Mouse (Mus musculus): ENCODE measurements around the gene Crip1.

The Crip1 gene

DNA sequence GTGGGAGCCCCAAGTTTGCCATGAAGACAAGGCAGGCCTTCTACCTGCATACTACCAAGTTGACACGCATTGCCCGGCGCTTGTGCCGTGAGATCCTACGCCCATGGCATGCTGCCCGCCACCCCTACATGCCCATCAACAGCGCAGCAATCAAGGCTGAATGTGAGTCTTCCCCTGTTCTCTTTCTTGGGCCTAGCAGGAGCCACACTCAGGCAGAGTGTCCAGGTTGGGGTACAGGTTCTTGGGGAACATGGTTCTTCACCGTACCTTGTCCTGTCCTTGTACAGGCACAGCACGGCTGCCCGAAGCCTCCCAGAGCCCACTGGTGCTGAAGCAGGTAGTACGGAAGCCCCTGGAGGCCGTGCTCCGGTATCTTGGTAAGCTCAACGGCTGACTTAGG, 14.5 kb upstream of the Crip1 start:
- DNase-seq: no peak

DNA sequence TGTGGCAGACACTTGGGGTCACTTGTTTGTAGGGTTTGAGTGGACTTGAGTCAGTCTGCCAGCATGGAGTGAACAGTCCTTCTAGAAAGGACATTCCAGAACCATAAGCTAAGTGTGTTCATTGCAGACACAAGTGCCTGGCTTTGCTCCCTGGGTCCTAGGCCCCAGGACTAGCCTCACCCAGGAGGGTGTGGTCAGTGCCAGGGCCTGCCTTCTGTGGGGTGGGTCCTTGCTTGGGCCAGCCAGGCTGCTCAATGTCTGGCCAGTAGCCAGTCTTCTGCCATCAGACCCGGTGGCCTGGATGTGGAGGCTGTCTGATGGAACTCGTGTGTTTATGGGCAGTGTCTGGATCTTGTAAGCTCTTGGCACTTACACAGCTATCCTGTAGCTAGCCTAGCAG, 13.5 kb upstream of the Crip1 start:
- DNase-seq: peak; percentile 92

DNA sequence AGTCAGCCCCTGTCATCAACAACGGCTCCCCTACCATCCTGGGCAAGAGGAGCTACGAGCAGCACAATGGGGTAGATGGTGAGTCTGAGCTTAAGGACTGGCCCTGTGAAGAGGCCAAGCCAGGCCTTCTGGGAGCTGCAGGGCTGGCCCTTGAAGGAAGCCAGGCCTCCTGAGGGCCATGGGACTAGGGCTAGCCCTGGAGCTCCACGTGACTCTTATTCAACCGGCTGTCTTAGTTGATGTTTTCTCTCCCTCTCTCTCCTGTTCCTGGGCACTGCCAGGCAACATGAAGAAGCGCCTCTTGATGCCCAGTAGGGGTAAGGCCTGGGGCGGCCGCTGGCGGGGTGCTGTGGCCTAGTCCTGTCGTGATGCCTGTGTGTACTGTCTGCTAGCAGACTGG, 12.9 kb upstream of the Crip1 start:
- DNase-seq: no peak

- no peak for DNase-seq
These were observed 12.2 kb upstream of the Crip1 start for GRCm38 (mm10) chr12:113133861-113134403.

- no peak for DNase-seq
These were observed 11.6 kb upstream of the Crip1 start for GRCm38 (mm10) chr12:113134502-113134901.

- no peak for DNase-seq
These were observed 10.7 kb upstream of the Crip1 start for GRCm38 (mm10) chr12:113135401-113135800.

DNA sequence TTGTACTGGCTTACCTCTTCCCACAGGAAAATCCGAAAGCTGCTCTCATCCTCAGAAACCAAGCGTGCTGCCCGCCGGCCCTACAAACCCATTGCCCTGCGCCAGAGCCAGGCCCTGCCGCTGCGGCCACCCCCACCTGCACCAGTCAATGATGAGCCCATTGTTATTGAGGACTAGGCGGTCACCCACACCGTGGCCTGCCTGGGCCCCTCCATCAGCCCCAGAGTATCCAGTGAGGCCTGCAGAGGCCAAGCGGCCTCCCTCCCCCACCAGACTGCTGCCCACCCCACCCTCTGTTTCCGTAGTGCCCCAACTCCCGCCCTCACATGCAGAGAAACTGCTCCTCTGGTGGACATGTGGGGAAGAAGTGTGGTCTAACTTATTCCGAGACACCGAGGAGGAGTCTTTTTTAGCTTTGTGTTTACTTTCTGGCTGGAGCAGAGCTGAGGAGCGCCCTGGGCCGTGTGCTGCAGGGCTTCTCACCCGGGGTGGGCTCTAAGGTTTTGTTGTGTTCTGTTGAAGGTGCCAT, 9.6 kb upstream of the Crip1 start:
- no peak for DNase-seq

GRCm38 (mm10) chr12:113137260-113138213, 8.6 kb upstream of the Crip1 start:
- DNase-seq: no peak

DNA sequence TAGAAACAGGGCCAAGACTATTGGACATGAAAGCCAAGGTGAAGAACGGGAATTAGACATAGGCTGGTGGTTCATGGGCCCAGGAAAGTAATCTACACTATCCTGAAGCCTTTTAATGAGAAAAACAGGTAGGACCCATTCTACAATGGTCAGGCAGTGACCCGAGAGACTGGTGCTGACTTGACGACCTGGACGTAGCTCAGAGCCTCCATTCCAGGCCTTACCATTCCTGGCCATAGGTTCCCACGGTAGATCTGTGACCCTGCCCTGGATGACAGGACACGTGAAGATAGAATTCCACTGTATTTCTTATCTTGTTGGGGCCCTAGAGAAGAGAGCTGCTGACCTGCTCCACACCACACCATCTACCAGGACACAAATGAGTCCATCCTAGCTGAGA, 7.8 kb upstream of the Crip1 start:
- DNase-seq: no peak

GRCm38 (mm10) chr12:113138901-113139864, 6.9 kb upstream of the Crip1 start:
- peak; percentile 73 for DNase-seq

- peak; percentile 94 for DNase-seq
These were observed 6.1 kb upstream of the Crip1 start, which contains the start of gene Crip2 for GRCm38 (mm10) chr12:113139908-113140615. Crip2 (plus strand) TSS chr12:113140236.

DNA sequence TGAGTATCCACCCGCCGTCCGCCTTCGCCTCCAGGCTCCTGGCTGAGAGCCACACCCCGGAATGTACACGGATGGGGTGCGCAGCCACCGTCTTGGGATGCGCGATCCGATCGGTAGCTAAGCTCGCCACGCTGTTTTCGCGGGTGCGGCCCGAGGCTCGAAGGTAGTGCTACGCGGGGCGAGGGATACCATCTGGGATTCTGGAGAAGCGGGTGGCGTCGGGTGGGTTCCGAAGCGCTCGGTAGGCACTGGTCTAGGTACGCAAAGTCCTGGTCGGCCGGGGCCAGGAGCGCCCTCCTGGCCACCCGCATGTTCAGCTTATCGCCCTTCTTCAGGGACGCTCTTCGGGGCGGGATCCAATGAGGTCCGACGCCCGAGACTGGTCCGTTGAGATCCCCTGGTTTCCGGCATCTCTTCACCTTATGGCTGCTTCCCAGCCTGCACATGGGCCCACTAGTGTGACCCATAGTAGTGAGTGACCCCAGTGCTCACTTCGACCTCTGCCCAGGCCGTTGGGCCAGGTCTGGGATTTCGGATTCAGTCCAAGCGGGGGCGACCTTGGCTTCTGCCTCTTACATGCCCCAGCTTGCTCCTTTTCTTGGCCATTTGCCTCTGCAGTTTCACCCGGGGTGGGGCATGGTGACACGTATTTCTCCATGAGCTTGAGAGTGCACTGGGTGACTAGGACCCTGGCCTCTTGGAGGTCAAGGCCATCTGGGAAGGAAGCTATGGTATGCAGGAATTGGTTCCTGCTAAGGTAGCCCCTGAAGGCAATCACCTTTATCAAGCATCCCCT, 5.3 kb upstream of the Crip1 start:
- DNase-seq: peak; percentile 59

- DNase-seq: peak; percentile 81
These were observed 4.6 kb upstream of the Crip1 start for GRCm38 (mm10) chr12:113141531-113141973.

GRCm38 (mm10) chr12:113142021-113142975, 3.8 kb upstream of the Crip1 start:
- DNase-seq: peak; percentile 88

- peak; percentile 50 for DNase-seq
These were observed 3.0 kb upstream of the Crip1 start for GRCm38 (mm10) chr12:113143164-113143563.

GRCm38 (mm10) chr12:113144001-113144756, 1.9 kb upstream of the Crip1 start:
- DNase-seq: peak; percentile 67

GRCm38 (mm10) chr12:113144886-113145285, 1.2 kb upstream of the Crip1 start:
- DNase-seq: no peak

GRCm38 (mm10) chr12:113145591-113145990, 525 bp upstream of the Crip1 start:
- DNase-seq: no peak

DNA sequence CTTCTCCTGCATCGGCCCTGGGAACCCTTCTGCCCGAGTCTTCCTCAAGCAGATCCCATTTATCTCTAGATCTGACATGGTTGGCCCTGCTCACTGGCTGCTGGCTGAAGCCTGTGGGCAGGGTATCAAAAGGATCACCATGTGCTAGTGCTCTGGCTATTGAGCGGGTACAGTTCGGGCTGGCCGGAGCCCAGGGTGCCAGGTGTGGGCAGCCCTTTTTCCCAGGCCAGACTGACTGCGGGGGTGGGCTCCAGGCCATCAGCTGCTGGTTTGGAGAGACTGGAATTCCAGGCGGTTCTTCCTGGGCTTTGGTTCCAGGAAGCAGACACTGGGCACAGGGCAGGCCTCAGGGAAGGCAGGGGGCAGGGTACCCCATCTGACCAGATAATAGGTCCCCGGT, 1.4 kb downstream of the Crip1 start:
- DNase-seq: no peak

All from lung, postnatal 14 days (tissue).